Mouse (Mus musculus) small intestine, adult 2 months (tissue): ENCODE results near the gene Bcas3.

ENCODE experiments used
- CTCF ChIP-seq: fragments of 200-500 bp; IDR thresholded peaks from 2 replicates; pipeline ENCODE4 v1.5.1; 2012; ENCODE audit warnings: low read depth, mild to moderate bottlenecking, control low read depth, inconsistent platforms, low read length, moderate library complexity, mixed read lengths; ENCODE audit not compliant: insufficient replicate concordance, insufficient read length; ENCODE audit errors: extremely low read depth
- POLR2A ChIP-seq: fragments of 200-500 bp; IDR thresholded peaks from 2 replicates; pipeline ENCODE4 v1.6.1; 2012; ENCODE audit warnings: low read depth, mild to moderate bottlenecking, control low read depth, inconsistent platforms, low read length, moderate library complexity

DNA sequence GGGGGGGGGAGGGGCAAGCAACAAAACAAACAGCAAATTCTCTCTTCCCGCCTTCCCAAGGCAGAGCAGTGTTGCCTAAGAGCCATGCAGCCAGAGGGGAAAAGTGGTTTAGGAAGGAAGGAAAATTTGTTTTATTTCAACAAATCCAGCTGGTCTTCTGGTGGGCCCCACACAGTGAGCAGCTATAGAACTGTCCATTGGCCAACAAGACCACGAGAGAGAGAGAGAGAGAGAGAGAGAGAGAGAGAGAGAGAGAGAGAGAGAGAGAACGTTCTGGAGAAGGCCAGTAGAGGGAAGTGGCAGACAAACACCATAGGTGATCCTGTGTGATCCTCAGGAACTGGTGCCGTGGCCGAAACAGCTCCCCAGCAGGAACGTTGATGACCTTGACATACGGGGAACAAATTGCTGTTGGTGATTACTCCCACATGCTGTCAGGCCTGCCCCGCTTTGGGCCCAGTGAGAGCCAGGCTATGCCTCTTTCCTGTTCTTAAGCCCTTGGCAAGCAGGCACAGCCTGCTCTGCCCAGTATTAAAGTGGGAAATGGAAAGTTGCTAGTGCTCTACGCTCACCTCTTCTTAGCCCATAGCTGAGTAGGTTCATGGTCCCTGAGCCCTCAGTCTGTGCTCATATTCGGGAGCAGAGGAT lies 323.5 kb downstream of the Bcas3 start:
- TF ChIP-seq CTCF (no peak), POLR2A (no peak)
